Mouse (Mus musculus) heart, postnatal 36 days (tissue): ENCODE measurements around the gene Diaph3. TPM values are rescaled to one million over a fixed set of nuclear protein-coding genes. Genes with fewer than 3 reads are reported as not detected.
"Not testable (repeated sequence)": the region's sequence is repeated elsewhere in the genome, so short reads cannot be mapped to it uniquely, and the experiment has no call there.

Source experiments
- DNase-seq, 2 experiments: peaks; one replicate each; pipeline ENCODE4 v3.0.0; 2021 to 2022
- intact Hi-C: fragments of 180-260 bp; cut with DNase I; formaldehyde crosslinking; loops from one replicate; pipeline ENCODE4 v1.15.1; 2025
- total RNA-seq, 2 experiments: library from RNA; stranded (reverse); gene quantifications; 2 replicates each; pipeline ENCODE4 v1.2.3; 2021

The Diaph3 gene
- total RNA-seq, 2 experiments from 2014 or later, result 0.76 to 1.4 TPM

DNA sequence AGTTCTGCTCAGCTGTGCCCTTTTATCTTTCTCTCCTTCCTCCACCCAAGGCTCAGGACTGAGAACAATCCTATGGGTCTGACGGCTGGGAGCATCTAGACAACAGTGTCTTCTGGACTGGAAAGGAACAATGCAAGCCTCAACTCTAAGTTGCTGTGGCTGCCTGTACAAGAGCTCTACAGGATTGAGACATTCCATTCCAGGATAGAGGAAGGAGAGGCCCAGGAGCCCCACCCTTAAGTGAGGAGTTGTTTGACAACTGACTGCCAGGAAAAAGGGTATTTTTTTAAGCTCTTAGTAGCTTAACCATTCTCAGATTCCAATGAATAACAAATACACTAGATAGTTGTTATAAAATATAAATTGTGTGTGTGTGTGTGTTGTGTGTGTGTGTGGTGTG, 53.0 kb downstream of the Diaph3 start:
- no peak for DNase-seq
- intact Hi-C loops, result no loop called here

DNA sequence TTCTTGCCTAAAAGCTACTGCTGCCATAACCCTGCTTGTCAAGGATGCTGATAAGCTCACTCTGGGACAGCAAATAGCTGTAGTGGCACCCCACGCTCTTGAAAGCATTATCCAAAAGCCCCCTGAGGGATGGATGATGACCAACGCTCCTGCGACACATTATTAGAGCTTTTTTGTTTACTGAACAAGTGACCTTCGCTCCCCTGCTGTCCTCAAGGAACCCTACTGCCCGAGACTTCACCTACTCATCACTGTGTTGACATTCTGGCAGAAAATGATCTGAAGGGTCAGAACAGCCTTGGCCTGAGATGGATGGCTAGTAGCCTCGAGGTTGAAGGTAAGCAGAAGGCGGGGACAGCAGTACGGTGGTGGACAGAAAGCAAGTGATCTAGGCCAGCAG, 56.1 kb downstream of the Diaph3 start:
- DNase-seq, intact Hi-C loops: not testable (repeated sequence)

DNA sequence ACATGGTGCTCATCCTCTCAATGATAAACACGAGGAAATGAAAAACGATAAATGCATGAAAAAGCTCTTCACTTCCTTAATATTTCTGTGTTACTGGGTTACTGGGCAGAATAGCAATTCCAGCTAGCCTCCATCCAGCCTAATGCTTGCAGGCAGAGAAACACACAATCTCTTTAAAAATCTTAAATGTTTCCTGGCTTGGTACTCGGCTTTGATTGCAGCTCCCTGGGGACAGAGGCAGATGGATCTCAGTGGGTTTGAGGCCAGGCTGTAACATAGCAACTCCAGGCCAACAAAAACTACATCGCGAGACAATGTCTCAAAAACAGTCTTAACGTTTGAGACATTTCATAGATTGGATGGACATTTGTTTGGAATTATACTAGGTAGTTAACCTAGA, 57.1 kb downstream of the Diaph3 start:
- intact Hi-C loops, result no loop called here
- no peak for DNase-seq

DNA sequence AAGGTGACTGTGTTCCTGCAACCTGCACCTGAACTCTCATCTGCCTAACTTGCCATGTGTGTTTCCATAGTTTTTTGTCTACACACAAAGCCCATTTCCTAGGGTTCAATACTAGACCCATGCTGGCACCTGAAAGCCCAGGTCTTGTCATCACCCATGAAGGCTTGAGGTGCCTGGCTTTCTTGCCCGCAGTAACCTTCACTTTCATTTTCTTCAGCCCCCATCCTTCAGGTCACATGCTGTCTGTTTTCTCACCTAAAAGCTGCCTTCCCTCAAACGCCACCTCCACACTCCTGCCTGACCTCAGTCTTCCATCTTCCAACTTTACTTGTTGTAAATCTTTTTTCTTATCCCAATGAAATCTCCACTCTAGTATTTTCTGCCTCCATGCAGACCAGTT, 61.3 kb downstream of the Diaph3 start:
- intact Hi-C loops, result no loop called here

DNA sequence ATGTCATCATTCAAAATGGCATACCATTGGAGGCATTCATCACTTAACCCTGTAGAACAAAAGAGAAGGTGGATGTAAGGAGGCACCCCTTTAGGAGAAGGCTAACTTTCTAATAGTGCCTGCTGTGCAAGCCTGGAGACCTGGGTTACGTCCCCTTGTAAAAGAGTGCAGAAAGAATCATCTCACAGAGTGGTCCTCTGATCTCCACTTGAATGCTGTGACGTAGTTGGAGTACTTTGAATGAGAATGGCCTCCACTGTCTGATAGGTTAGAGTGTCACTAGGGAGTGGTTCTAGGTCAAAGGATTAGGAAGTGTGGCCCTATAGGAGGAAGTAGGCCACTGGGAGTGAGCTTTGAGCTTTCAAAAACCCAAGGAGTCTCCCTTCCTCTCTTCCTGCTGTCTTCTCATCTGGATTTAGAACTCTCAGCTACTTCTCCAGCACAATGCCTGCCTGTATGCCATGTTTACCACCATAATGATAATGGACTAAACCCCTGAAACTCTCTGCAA, 66.0 kb downstream of the Diaph3 start:
- intact Hi-C loops, result no loop called here
- DNase-seq, result no peak

More for the DNA sequence above, 61.3 kb downstream of the Diaph3 start:
- DNase-seq, result no peak

GRCm38 (mm10) chr14:87064281-87064680, 76.8 kb downstream of the Diaph3 start:
- intact Hi-C loops, result no loop called here
- DNase-seq, result no peak

GRCm38 (mm10) chr14:87056169-87056568, 84.9 kb downstream of the Diaph3 start:
- no peak for DNase-seq
- intact Hi-C loops, result no loop called here

- intact Hi-C loops, result no loop called here
- DNase-seq, result no peak
Observed at GRCm38 (mm10) chr14:87051187-87051586, 89.8 kb downstream of the Diaph3 start.

GRCm38 (mm10) chr14:87044401-87044806, 96.6 kb downstream of the Diaph3 start:
- intact Hi-C loops, result no loop called here
- DNase-seq, result no peak

- intact Hi-C loops, result no loop called here
- no peak for DNase-seq
Observed at GRCm38 (mm10) chr14:87020240-87020639, 120.8 kb downstream of the Diaph3 start.

DNA sequence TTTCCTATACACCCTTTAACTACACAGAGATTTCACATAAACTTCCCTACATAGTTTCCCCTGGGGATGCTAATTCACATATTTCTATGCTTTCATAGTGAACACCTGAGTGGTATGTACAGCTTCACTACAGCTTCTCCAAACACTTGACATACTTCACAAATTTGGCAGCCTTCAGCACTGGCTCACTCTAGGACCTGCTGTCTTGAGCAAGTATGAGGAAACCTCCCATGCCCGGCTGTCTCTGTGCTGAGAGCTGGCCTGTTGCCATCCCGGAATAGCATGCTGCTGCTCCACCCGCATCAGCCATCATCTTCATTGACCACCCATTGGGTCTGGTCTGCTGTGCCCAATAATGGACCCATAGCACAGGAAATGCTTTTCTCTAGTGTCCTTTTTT, 121.3 kb downstream of the Diaph3 start:
- DNase-seq, result no peak
- intact Hi-C loops, result no loop called here

DNA sequence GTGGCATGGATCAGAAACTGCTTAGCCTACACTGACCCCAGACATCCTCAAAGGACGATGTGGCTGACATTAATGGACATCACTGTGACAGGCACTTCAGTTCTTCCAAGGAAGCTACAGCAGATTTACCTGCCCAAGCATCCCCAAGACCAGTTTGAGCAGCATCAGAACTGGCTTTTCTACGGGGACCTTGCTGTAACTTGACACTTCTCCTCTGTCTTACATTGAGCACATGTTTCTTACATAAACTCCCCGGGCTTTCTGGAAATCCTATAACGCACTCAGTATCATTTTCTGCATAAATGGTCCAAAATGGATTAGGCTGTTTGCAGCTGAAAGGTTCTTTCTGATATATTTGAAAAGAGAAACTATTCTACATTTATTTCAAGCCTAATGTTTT, 143.7 kb downstream of the Diaph3 start:
- intact Hi-C loops, result no loop called here

GRCm38 (mm10) chr14:86951169-86951568, 189.9 kb downstream of the Diaph3 start:
- intact Hi-C loops, result no loop called here
- DNase-seq, result no peak

More for the DNA sequence above, 143.7 kb downstream of the Diaph3 start:
- DNase-seq, result no peak

- intact Hi-C loops, result no loop called here
- DNase-seq, result no peak
Observed at GRCm38 (mm10) chr14:86937953-86938352, 203.1 kb downstream of the Diaph3 start.

DNA sequence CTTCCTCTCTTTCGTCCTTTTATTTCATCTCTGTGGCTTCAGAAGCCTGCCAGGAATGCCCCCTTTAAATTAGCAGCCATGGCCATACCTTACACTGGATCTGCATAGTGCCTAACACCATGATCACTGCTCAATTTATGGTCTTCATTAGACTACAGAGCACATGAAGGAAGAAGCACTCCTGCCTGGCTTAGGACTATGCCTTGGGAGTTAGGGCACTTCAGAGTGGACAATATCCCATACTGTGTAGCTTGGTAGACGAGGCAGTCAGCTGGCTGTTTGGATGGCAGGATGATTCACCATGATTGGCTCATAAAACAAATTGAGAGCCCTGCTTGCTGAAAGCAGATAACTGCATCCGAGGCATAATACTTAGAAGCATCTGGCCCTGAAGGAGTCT, 204.6 kb downstream of the Diaph3 start:
- no peak for DNase-seq
- intact Hi-C loops, result no loop called here

DNA sequence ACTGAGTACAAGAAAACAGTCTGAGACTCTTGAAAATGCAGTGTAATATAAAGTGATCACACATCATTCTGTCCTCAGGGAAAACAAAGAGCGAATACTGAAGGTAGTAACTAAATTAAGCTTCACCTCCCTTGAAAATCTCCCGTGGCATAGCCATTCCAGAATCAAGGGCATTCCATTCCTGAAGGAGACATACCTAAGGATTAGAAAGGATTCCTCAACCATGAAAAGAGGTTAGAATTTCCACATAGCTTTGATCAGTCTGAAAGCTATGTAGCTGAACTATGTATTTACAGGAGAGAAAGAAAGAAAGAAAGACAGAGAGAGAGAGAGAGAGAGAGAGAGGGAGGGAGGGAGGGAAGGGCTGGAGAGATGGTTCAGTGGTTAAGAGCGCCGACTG, 210.3 kb downstream of the Diaph3 start:
- intact Hi-C loops, result no loop called here
- no peak for DNase-seq

DNA sequence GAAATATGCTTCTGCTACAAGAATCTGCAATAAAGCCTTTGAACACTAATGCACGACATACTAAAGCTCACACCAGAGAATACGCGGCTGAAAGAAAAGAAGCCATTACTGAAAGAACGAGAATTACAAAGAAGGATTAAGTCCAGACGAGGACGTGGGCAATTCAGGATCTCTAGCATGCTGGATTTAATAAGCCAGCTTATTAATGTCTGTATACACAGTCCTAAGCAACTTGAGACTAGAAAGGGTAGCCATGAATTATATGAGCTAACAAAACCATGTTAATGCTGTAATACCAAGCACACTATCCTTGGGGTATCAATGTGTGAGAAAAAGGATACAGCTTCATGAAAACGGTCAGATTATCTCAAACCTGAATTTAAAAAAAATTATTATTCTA, 214.2 kb downstream of the Diaph3 start:
- no peak for DNase-seq
- intact Hi-C loops, result no loop called here

DNA sequence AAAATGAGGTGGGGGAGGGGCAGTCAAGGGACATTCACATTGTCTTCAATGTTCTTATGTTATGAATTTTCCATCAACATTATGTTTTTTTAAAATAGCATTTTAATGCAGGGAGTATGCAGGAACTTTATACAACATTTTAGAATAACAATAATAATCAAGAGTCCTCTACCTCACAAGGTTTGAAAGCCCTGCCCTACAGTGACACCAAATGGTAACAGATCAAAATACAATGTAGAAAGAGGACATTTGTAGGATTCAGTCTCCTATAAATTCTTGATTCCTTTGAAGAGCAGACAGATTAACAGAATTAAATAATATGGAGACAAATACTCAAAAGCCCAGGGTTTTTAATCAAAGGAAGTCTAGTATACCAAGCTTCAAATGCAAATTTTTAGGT, 242.1 kb downstream of the Diaph3 start:
- intact Hi-C loops, result no loop called here
- no peak for DNase-seq

GRCm38 (mm10) chr14:86889070-86889804, 251.8 kb downstream of the Diaph3 start:
- DNase-seq, result no peak
- intact Hi-C loops, result no loop called here

GRCm38 (mm10) chr14:86885417-86886098, 255.5 kb downstream of the Diaph3 start:
- intact Hi-C loops, result no loop called here
- no peak for DNase-seq

DNA sequence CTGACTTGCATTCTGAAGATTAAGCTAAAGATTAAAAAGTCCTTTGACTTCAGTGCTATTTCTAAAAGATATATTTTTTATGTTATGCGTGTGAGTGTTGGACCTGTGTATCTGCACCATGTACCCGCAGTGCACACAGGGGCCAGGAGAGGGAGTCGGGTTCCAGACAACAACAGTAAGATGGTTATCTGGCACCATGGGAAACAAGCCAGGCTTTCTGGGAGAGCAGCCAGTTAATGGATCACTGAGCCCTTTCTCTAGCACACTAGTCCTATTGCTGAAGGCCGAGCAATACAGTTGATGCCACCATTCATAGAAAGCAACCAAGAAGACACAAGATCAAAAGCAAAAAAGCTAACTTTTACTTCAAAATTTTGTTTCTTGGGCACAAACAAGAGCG, 271.5 kb downstream of the Diaph3 start:
- DNase-seq, result peak in 1 of 2 experiments; percentile 6
- intact Hi-C loops, result no loop called here

DNA sequence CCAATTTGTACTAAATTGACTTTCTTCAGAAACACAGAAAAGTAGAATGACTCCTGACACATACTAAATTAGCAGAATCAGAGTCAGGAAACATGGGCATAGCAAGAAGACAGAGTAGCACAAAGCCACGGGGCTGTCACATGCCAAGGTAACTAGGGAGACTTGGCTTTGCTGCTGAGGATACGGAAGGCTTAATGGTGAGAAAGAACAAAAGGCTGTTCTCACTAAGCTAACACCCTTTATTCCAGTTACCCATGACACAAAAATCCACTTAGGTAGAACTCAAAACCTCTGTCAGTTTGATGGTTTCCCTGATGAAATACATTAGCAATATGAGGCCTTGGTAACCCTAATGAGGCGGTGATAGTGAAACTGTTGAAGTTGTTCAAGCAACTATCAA, 273.9 kb downstream of the Diaph3 start:
- intact Hi-C loops, result no loop called here
- DNase-seq, result no peak
